Mouse (Mus musculus) hindbrain, embryonic 14.5 days (tissue): Measurements from ENCODE around the gene Cacna1a. TPM values are rescaled to one million over a fixed set of nuclear protein-coding genes. Genes with fewer than 3 reads are reported as not detected.
A peak's percentile ranks its signal among the peaks of the same experiment; 100 is the strongest.
"Not testable (repeated sequence)": the region's sequence is repeated elsewhere in the genome, so short reads cannot be mapped to it uniquely, and the experiment has no call there.

Experiments
- ATAC-seq: fragments of 200-750 bp; cut with Nextera tagmentation; 2 replicates; pipeline ENCODE4 v1.8.0; 2017; ENCODE audit warnings: moderate number of reproducible peaks, mild to moderate bottlenecking, moderate TSS enrichment, moderate library complexity; ENCODE audit not compliant: low FRiP score
- DNase-seq: peaks from one replicate; pipeline ENCODE4 v3.0.0-alpha.2; 2015; ENCODE audit warnings: low spot score
- H3K27ac ChIP-seq: fragments of 300-500 bp; sonication (generic); 2 replicates; pipeline ENCODE4 v1.5.1; 2014; ENCODE audit warnings: mild to moderate bottlenecking, moderate library complexity
- H3K27me3 ChIP-seq: fragments of 300-500 bp; sonication (generic); 2 replicates; pipeline ENCODE4 v1.6.1; 2014; ENCODE audit warnings: mild to moderate bottlenecking, low read length, mixed read lengths; ENCODE audit not compliant: control insufficient read depth, insufficient read depth
- H3K36me3 ChIP-seq: fragments of 300-500 bp; sonication (generic); replicated peaks from 2 replicates; pipeline ENCODE4 v1.6.1; 2014; ENCODE audit not compliant: control insufficient read depth, insufficient read depth
- H3K4me1 ChIP-seq: fragments of 300-500 bp; sonication (generic); replicated peaks from 2 replicates; pipeline ENCODE4 v1.6.1; 2014; ENCODE audit warnings: antibody characterized with exemption, low read length, mixed read lengths; ENCODE audit not compliant: control insufficient read depth, insufficient read depth
- H3K4me2 ChIP-seq: fragments of 300-500 bp; sonication (generic); replicated peaks from 2 replicates; pipeline ENCODE4 v1.6.1; 2014; ENCODE audit warnings: mild to moderate bottlenecking, moderate library complexity
- H3K4me3 ChIP-seq: fragments of 300-500 bp; sonication (generic); replicated peaks from 2 replicates; pipeline ENCODE4 v1.5.1; 2014; ENCODE audit warnings: mild to moderate bottlenecking, low read length
- H3K9ac ChIP-seq: fragments of 300-500 bp; sonication (generic); 2 replicates; pipeline ENCODE4 v1.6.1; 2014
- H3K9me3 ChIP-seq: fragments of 300-500 bp; sonication (generic); 2 replicates; pipeline ENCODE4 v1.6.1; 2016; ENCODE audit warnings: low read length; ENCODE audit not compliant: control insufficient read depth
- WGBS: fragments of 180-500 bp; shearing (Covaris S2); extraction: QIAGEN DNeasy Blood & Tissue Kit; methylation state at CpG from one replicate; pipeline ENCODE4 v1.1.7; 2014; 5-methylcytosine and 5-hydroxymethylcytosine counted together
- polyA plus RNA-seq: library from polyadenylated mRNA; unstranded; fragments of >200 nt; fragmentation: Nextera tagmentation; extraction: Ambion mirVana; gene quantifications from 2 replicates; pipeline ENCODE4 v1.2.1, GENCODE M21; 2014

Cacna1a gene
- polyA plus RNA-seq, 1 experiment from 2014 or later: 18.5 TPM

DNA sequence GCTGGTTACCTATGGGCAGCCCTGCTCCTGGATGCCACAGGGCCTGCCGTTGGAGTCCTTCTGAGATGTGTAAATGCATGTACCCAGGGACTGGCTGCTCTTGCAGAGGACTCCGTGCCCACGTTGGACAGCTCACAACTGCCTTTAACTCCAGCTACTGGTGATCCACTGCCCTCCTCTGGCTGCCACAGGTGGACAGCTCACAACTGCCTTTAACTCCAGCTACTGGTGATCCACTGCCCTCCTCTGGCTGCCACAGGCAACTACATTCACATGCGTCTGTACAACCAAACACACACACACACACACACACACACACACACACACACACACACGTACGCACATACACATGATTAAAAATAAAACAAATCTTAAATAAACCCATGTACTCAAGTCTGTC, 121.5 kb downstream of the Cacna1a start:
- H3K9ac ChIP-seq, H3K27me3 ChIP-seq, H3K4me1 ChIP-seq, H3K9me3 ChIP-seq, H3K4me2 ChIP-seq, H3K4me3 ChIP-seq, H3K36me3 ChIP-seq, ATAC-seq, H3K27ac ChIP-seq, DNase-seq: not testable (repeated sequence)
- WGBS: 86% methylated on average over 6 of the region's 6 CpGs

DNA sequence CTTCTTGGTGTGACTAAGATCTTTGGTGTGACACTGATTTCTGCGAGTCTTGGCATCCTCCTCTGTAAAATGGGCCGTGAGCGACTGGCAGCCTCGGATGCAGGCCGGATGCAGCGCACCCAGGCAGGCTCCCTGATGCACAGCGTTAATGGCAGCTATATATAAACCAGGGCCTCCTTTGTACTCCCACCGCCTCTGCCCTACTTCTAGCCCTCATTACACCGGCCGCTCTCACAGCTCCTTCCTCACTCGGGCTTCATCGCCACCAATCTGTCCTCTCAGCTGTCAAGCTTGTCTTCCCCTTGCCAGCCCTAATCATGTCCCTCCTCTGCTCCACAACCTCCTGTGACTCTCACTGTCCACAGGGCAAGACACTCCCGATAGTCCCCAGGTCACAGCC, 123.4 kb downstream of the Cacna1a start:
- Histone ChIP-seq H3K4me1 (no peaks in the 10 kb centered on the region), H3K4me2 (no peak overlapping the region), H3K36me3 (peaks cover 9% of the 10 kb centered on the region; the same call in 1 of the 2 replicates), H3K4me3 (no peak overlapping the region), H3K9me3 (no peaks in the 10 kb centered on the region), H3K27ac (no peak overlapping the region), H3K9ac (no peak overlapping the region), H3K27me3 (no peaks in the 10 kb centered on the region)
- 83% methylated on average over 13 of the region's 13 CpGs for WGBS
- no peak for DNase-seq
- ATAC-seq: no peak

DNA sequence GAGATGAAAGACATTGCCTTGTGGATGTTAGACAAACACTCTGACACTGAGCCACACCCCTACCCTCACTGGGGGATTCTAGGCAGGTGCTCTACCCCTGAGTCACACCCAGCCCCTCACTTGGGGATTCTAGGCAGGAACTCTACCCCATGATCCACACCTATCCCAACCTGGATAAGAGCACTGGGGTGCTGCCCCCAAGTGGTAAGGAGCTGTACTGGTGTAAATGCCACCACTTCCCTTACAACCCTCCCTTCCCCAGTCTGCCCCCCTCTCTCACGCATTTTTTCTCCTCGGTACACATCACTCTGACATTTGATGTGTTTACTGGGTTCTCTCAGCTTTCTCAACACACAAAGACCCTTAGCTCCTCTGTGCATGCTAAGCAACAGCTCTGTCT, 125.5 kb downstream of the Cacna1a start:
- ATAC-seq (peak; percentile 39; the same call in 1 of the 2 replicates), DNase-seq (peak; percentile 47)
- Histone ChIP-seq H3K36me3 (peaks cover 19% of the 10 kb centered on the region), H3K9ac (no peak overlapping the region), H3K27ac (peak overlapping the region; percentile 51; the same call in 1 of the 2 replicates), H3K4me2 (no peak overlapping the region), H3K4me1 (no peaks in the 10 kb centered on the region), H3K9me3 (no peaks in the 10 kb centered on the region), H3K4me3 (no peak overlapping the region), H3K27me3 (no peaks in the 10 kb centered on the region)
- WGBS: 5% methylated on average over 2 of the region's 2 CpGs

DNA sequence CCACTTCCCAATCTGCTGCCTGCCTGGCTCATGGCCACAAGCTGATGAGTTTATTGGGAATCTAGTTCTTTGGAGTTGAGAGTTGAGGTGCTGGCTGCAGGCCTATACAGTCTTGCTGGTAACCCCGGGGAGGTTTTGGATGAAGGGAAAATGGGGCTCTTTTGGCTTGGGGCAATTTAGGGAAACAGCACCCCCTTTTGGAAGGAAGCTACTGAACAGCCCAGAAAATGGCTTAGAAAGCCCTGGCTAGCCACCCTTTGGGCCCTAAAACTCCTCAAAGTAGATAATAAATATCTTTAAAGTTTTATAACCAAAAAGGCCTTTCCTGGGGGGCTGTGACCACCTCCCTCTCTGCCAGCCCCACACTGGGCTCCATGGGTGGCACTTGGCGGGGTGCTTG, 129.9 kb downstream of the Cacna1a start:
- ATAC-seq: no peak
- 81% methylated on average over 2 of the region's 2 CpGs for WGBS
- H3K4me3 ChIP-seq: no peak overlapping the region

DNA sequence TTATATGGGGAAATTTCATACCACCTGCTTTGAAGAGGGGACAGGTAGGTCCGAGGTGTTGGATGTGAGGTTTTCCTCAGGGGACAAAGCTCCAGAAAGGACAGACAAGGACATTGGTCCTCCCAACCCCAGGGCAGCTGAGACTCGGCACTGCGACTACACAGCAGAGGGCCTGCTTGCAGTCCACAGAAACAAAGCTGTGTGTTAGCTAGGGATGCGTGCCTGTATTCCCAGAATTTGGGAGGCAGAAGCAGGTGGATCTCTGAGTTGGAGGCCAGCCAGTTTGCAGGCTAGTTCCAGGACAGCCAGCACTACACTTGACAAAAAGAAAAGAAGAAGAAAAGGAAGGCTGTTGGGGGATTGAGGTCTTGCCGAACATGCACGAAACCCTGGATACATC, 130.5 kb downstream of the Cacna1a start:
- H3K36me3 ChIP-seq: peaks cover 35% of the 10 kb centered on the region
- H3K4me2 ChIP-seq: no peak overlapping the region
- ATAC-seq (no peak), DNase-seq (no peak)
- H3K27ac ChIP-seq: no peak overlapping the region
- WGBS: 92% methylated on average over 6 of the region's 6 CpGs
- H3K4me1 ChIP-seq: no peaks in the 10 kb centered on the region
- H3K27me3 ChIP-seq: no peaks in the 10 kb centered on the region
- no peak overlapping the region for H3K9ac ChIP-seq
- H3K9me3 ChIP-seq: no peaks in the 10 kb centered on the region
- H3K4me3 ChIP-seq: no peak overlapping the region

More for the DNA sequence above, 129.9 kb downstream of the Cacna1a start:
- DNase-seq: no peak
- Histone ChIP-seq H3K4me2 (no peak overlapping the region), H3K27ac (no peak overlapping the region), H3K4me1 (no peaks in the 10 kb centered on the region), H3K9me3 (no peaks in the 10 kb centered on the region), H3K9ac (no peak overlapping the region), H3K36me3 (peaks cover 29% of the 10 kb centered on the region), H3K27me3 (no peaks in the 10 kb centered on the region)

DNA sequence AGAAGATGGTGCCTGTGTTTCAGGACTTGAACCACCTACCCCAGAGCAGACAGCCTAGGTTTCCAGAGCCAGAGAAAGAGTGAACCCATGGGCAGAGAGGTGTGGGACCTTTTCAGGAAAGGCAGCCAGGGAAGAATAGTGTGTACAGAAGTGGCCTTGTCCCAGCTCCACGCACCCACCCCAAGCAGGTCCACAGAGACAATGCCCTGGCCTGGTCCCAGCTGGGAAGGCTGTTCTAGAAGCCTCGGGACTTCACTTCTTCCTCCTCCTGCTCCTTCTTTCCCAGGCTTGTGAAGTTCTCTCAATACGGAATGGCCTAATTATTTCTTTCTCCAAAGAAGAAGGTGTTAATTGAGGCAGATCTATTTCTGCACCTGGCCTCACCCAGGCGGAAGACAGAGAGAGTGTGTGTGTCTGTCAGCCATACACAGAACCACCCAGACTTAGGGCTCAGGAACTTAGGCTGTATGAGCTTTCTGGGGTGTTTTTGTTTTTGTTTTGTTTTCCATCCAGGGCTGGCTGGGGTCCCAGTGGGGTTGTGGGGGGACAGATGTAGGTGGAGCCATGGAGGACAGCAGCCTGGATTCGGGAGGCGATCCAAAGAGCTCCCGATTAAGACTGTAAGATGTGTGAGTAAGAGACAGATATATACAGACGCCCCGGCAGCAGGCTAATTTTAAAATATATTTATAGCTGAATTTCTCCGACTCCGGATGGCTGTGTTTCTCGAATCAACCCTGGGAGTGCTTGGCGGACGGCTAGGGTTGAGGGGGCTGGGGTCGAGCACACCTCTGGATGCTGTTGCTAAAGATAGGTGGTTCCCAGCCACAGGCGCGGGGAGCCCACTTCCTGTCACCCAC, 131.8 kb downstream of the Cacna1a start:
- Histone ChIP-seq H3K9me3 (no peaks in the 10 kb centered on the region), H3K4me1 (no peaks in the 10 kb centered on the region), H3K27me3 (no peaks in the 10 kb centered on the region), H3K27ac (peak overlapping the region; percentile 62), H3K36me3 (peaks cover 40% of the 10 kb centered on the region), H3K4me3 (no peak overlapping the region), H3K9ac (no peak overlapping the region), H3K4me2 (no peak overlapping the region)
- no peak for ATAC-seq
- 84% methylated on average over 17 of the region's 17 CpGs for WGBS
- no peak for DNase-seq

DNA sequence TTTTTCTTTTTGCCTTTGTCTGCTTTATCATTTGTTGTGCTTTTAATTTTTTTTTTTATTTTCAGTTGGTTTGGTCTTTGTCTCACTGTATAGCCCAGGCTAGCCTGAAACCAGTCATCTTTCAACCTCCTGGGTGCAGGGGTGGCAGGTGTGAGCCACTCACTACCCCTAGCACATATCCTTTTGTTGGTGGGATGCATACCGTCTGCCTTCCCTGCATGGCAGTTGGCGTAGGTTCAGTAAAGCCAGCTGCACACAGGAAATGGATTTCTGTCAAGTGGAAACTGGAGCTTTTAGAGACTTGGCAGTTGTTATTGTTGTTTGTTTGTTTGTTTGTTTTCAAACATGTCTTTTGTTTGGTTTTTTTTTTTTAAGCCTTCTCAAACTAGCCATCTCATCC, 132.8 kb downstream of the Cacna1a start:
- peak overlapping the region; percentile 62; the same call in 1 of the 2 replicates for H3K27ac ChIP-seq
- no peaks in the 10 kb centered on the region for H3K4me1 ChIP-seq
- no peaks in the 10 kb centered on the region for H3K27me3 ChIP-seq
- WGBS: 50% methylated on average over 2 of the region's 2 CpGs
- H3K36me3 ChIP-seq: peaks cover 43% of the 10 kb centered on the region
- H3K9me3 ChIP-seq: 0 out of 2 replicates have a peak, but pooled peaks cover 6% of the 10 kb centered on the region
- H3K4me3 ChIP-seq: no peak overlapping the region
- H3K9ac ChIP-seq: no peak overlapping the region
- peak; percentile 45 for DNase-seq
- H3K4me2 ChIP-seq: no peak overlapping the region
- no peak for ATAC-seq

DNA sequence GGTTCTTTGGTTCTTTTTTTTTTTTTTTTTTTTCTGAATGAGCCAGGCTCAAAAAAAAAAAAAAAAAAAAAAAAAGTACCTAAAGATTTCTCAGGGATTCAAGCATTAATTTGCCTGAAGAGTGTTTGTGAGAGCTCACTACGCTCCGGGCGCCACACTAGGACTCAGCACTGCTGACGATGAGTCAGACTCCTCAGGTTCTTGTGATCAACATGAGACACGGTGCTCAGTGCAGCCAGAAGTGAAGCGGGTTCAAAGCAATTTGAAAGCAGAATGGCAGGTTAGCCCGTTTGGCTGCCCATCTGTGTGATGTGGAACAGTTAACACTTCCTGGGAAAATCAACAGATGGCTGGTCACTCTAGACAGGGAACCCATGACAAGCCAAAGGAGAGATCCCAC, 139.8 kb downstream of the Cacna1a start:
- 90% methylated on average over 7 of the region's 7 CpGs for WGBS
- no peak for ATAC-seq
- Histone ChIP-seq H3K4me2 (no peak overlapping the region), H3K36me3 (peaks cover 64% of the 10 kb centered on the region), H3K27me3 (no peaks in the 10 kb centered on the region), H3K4me1 (no peaks in the 10 kb centered on the region), H3K9ac (no peak overlapping the region), H3K4me3 (no peak overlapping the region), H3K9me3 (0 out of 2 replicates have a peak, but pooled peaks cover 18% of the 10 kb centered on the region), H3K27ac (no peak overlapping the region)
- no peak for DNase-seq

DNA sequence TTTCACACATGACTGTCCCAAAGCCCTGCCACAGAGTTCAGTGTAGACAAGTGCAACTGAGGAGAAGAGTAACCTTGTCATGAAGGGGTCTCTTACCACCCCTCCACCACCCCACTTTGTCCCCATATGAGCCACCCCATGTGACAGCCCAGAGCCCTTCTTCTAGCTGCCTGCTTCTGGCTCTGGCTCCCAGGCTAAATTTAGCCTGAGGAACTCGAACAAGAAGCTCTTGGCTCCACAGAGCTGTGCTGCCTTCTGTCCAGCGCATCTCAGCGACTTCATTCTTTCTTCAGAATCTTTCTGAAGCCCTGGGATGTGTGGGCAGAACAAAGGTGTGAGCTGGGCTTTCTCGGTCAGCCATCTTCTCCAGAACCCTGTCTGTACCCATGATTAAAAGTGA, 141.3 kb downstream of the Cacna1a start:
- no peak overlapping the region for H3K27ac ChIP-seq
- 81% methylated on average over 4 of the region's 4 CpGs for WGBS
- peaks cover 66% of the 10 kb centered on the region for H3K36me3 ChIP-seq
- H3K9ac ChIP-seq: no peak overlapping the region
- H3K9me3 ChIP-seq: 0 out of 2 replicates have a peak, but pooled peaks cover 18% of the 10 kb centered on the region
- no peak overlapping the region for H3K4me3 ChIP-seq
- no peaks in the 10 kb centered on the region for H3K4me1 ChIP-seq
- DNase-seq (no peak), ATAC-seq (no peak)
- H3K27me3 ChIP-seq: no peaks in the 10 kb centered on the region
- H3K4me2 ChIP-seq: no peak overlapping the region
